Comparison of ENCODE assay signal across 27 mouse cellular contexts in the genomic region with DNA sequence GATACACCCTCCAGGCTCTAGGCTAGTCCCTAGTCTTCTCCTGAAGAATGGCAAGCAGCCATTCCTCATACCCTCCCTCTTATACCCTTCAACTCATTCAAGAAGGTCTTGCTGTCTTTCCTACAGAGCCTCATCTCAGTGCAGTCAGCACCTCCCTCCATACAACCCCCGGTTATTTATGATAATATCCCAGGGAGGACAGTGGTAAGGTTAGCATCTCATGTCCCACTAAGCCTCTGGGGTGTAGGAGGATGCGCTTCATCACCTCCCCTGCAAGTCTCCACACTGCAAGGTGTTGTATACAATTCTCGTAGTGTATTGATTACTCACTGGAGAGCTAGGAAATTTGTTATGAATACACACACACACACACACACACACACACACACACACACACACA.
DNase-seq lines count a peak whose midpoint lies in the region; ATAC-seq lines count a peak whose summit lies in the region.
"Had no signal": no experiment of that assay in that cellular context is flagged by ENCODE, and none has a peak within 500 bp of the region (broad histone marks: within the 10 kb centered on the region; RNA-seq: fewer than 3 reads in every experiment).

No protein-coding gene starts in this region.

- no peaks in the 10 kb centered on the region for H3K27me3 ChIP-seq in heart, embryonic 12.5 days (replicated peaks)
- H3K27me3 ChIP-seq in kidney, embryonic 16.5 days (ENCODE audit: insufficient read depth, low read length) = no peaks in the 10 kb centered on the region
- no peaks in the 10 kb centered on the region for H3K27me3 ChIP-seq in neural tube, embryonic 13.5 days
- H3K27me3 ChIP-seq: embryonic facial prominence, embryonic 13.5 days; forebrain, embryonic 12.5 days; forebrain, embryonic 15.5 days; heart, embryonic 15.5 days; hindbrain, embryonic 13.5 days had no signal

- WGBS in heart, embryonic 12.5 days = 76% methylated on average over 3 of the region's 3 CpGs
- whole genome bisulfite sequencing in kidney, embryonic 16.5 days = 44% methylated on average over 3 of the region's 3 CpGs
- WGBS in neural tube, embryonic 13.5 days = 59% methylated on average over 3 of the region's 3 CpGs

- no peaks in the 10 kb centered on the region for H3K9me3 ChIP-seq in heart, embryonic 12.5 days (replicated peaks)
- H3K9me3 ChIP-seq in kidney, embryonic 16.5 days (ENCODE audit: low read length) = no peaks in the 10 kb centered on the region
- H3K9me3 ChIP-seq in neural tube, embryonic 13.5 days = no peaks in the 10 kb centered on the region
- H3K9me3 ChIP-seq: embryonic facial prominence, embryonic 10.5 days; embryonic facial prominence, embryonic 13.5 days; forebrain, embryonic 12.5 days; forebrain, embryonic 15.5 days; heart, embryonic 15.5 days; hindbrain, embryonic 13.5 days had no signal

- DNase-seq in heart, adult 11 months = peak; percentile 48
- DNase-seq in kidney, postnatal 10 days = no peak
- no peak for DNase-seq in neural tube, embryonic 10.5 days (ENCODE audit: extremely low spot score, low spot score)
- DNase-seq: adrenal gland, adult 8-10 months; adrenal gland, postnatal 25 days; cerebellum, adult 11-12 months; cerebellum, adult 8-10 months; cerebellum, postnatal 10 days; cerebellum, postnatal 36 days; embryo, embryonic 11 days; gastrocnemius, postnatal 25 days; heart, postnatal 10 days; heart, postnatal 36 days had no signal

- no peaks in the 10 kb centered on the region for H3K4me1 ChIP-seq in heart, embryonic 12.5 days (replicated peaks)
- H3K4me1 ChIP-seq in kidney, embryonic 16.5 days (ENCODE audit: insufficient read depth, low read length) = no peaks in the 10 kb centered on the region
- H3K4me1 ChIP-seq in neural tube, embryonic 13.5 days (replicated peaks) = no peaks in the 10 kb centered on the region
- H3K4me1 ChIP-seq: embryonic facial prominence, embryonic 13.5 days; forebrain, embryonic 15.5 days; heart, embryonic 15.5 days; hindbrain, embryonic 13.5 days had no signal

- no peak overlapping the region for H3K27ac ChIP-seq in heart, embryonic 12.5 days (ENCODE audit: poor library complexity, severe bottlenecking)
- no peak overlapping the region for H3K27ac ChIP-seq in kidney, embryonic 16.5 days (ENCODE audit: low read length)
- H3K27ac ChIP-seq in neural tube, embryonic 13.5 days (replicated peaks) = 0 out of 2 replicates have a peak overlapping the region, but pooled peaks have one; percentile 6
- H3K27ac ChIP-seq: embryonic facial prominence, embryonic 10.5 days; embryonic facial prominence, embryonic 13.5 days; forebrain, embryonic 12.5 days; forebrain, embryonic 15.5 days; heart, embryonic 15.5 days; hindbrain, embryonic 10.5 days; hindbrain, embryonic 13.5 days had no signal

- no peak overlapping the region for H3K9ac ChIP-seq in heart, embryonic 12.5 days
- no peak overlapping the region for H3K9ac ChIP-seq in kidney, embryonic 16.5 days (replicated peaks; ENCODE audit: low read length)
- no peak overlapping the region for H3K9ac ChIP-seq in neural tube, embryonic 13.5 days
- H3K9ac ChIP-seq: embryonic facial prominence, embryonic 13.5 days; forebrain, embryonic 12.5 days; forebrain, embryonic 15.5 days; heart, embryonic 15.5 days; hindbrain, embryonic 13.5 days had no signal

- no peak overlapping the region for H3K4me2 ChIP-seq in heart, embryonic 12.5 days
- no peak overlapping the region for H3K4me2 ChIP-seq in kidney, embryonic 16.5 days (replicated peaks; ENCODE audit: low read depth, low read length)
- no peak overlapping the region for H3K4me2 ChIP-seq in neural tube, embryonic 13.5 days
- H3K4me2 ChIP-seq: embryonic facial prominence, embryonic 13.5 days; forebrain, embryonic 12.5 days; forebrain, embryonic 15.5 days; heart, embryonic 11.5 days; heart, embryonic 15.5 days; hindbrain, embryonic 13.5 days had no signal

- ATAC-seq in heart, embryonic 12.5 days (ENCODE audit: insufficient number of reproducible peaks, low FRiP score) = no peak
- peak; percentile 80; the same call in 1 of the 2 replicates for ATAC-seq in kidney, embryonic 16.5 days (ENCODE audit: low FRiP score, low TSS enrichment)
- peak; percentile 36; the same call in 1 of the 2 replicates for ATAC-seq in neural tube, embryonic 13.5 days (ENCODE audit: low read depth)
- ATAC-seq: activated CD4-positive, CD25-positive, alpha-beta regulatory T cell, adult 4 months; forebrain, embryonic 15.5 days; hindbrain, embryonic 16.5 days had no signal

- H3K36me3 ChIP-seq in heart, embryonic 12.5 days = no peaks in the 10 kb centered on the region
- H3K36me3 ChIP-seq in kidney, embryonic 16.5 days (ENCODE audit: insufficient read depth, low read length) = no peaks in the 10 kb centered on the region
- H3K36me3 ChIP-seq in neural tube, embryonic 13.5 days = no peaks in the 10 kb centered on the region
- H3K36me3 ChIP-seq: embryonic facial prominence, embryonic 10.5 days; embryonic facial prominence, embryonic 13.5 days; forebrain, embryonic 12.5 days; forebrain, embryonic 15.5 days; heart, embryonic 15.5 days; hindbrain, embryonic 10.5 days; hindbrain, embryonic 13.5 days had no signal

- no peak overlapping the region for H3K4me3 ChIP-seq in heart, embryonic 12.5 days
- H3K4me3 ChIP-seq in kidney, embryonic 16.5 days (ENCODE audit: low read length) = no peak overlapping the region
- no peak overlapping the region for H3K4me3 ChIP-seq in neural tube, embryonic 13.5 days
- H3K4me3 ChIP-seq: embryonic facial prominence, embryonic 10.5 days; embryonic facial prominence, embryonic 13.5 days; erythroblast, embryonic 14.5 days; forebrain, embryonic 12.5 days; forebrain, embryonic 15.5 days; heart, embryonic 15.5 days; hindbrain, embryonic 10.5 days; hindbrain, embryonic 13.5 days had no signal
